Mouse (Mus musculus) common myeloid progenitor, adult 5-6 weeks (primary cell): ENCODE measurements at regions not wholly inside any gene's neighbourhood (a gene's known extent, or its start where the extent isn't known, plus 50 kb on each side); places are given as distances from the start of the nearest gene placed in this dataset.
A peak's percentile ranks its signal among the peaks of the same experiment; 100 is the strongest.

Experiments
- ATAC-seq: replicated peaks from 2 replicates; pipeline ENCODE4 v1.8.0; 2016; ENCODE audit warnings: low read depth, mild to moderate bottlenecking, moderate TSS enrichment, inconsistent platforms; ENCODE audit not compliant: poor library complexity, severe bottlenecking

- ATAC-seq: no peak
Measured at GRCm38 (mm10) chr3:20695322-20695859, 328.4 kb upstream of the Agtr1b start.

DNA sequence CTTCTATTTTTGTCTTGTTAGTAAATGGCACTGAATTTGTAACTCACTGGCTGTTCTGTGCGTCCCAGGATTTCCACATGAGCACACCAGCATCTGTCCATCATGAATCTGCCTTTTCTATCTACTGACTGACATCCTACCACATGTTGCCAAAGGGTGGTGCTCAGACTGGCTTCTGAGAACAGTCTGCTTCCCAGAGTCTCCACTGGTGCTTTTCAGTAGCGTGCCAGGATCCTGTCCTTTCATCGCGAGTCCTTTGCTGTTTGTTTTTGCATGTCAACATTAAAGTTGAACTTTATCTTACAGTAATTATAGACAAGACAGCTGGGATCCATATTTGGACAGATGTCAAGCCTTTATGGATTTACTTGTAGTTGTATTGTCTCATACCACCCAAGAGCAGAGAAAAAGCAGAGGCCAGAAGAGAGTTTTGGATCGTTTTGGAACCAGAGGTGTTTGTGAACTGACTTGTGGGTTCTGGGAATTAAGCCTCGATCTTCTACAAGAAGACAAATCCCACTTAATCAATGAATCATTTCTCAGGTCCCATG lies 314.0 kb upstream of the Agtr1b start:
- ATAC-seq: no peak

DNA sequence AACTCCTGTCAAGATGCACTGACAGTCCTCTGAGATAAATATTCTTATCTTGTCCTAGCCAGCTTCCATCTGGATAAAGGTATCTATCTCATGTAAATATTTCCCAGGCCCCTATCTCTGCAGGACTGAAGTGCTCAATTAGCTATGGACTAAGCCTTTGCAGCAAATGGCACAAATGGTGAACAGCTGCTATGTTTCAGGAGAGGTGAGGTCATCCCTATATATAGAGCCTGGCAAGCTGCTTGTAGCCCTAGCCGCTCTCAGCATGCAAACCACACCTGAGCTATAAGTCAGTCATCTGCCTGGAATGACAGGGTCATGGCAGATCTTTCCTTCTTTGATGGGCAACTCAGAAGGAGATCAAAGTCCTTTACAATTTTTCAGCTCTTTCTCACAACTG lies 294.9 kb upstream of the Agtr1b start:
- ATAC-seq: no peak

GRCm38 (mm10) chr3:20655345-20655744 lies 288.4 kb upstream of the Agtr1b start:
- ATAC-seq: 0 out of 2 replicates have a peak, but pooled peaks have one; percentile 50
